Mouse (Mus musculus): Measurements from ENCODE around the gene Agxt. TPM values are rescaled to one million over a fixed set of nuclear protein-coding genes. Genes with fewer than 3 reads are reported as not detected.

Agxt gene
- polyA plus RNA-seq, 1 experiment = not detected

DNA sequence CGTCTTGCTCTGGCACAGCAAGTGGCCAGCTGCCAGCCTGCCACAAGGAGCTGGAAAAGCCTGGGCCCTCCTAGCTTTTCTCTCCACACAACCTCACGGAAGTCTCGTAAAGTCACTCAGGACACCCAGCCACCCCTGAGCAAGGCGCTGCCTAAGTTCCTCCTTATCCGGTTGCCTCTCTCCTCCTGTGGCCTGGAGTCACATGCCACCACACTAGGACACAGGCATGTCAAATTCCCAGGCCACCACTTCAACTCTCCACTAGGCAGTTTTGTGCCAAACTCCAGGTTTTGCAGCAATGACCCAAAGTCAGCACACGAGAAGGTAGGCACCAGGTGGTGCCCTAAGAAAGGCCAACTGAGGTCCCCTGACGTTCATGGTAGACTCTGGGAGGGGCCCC, 27.5 kb downstream of the Agxt start:
- Histone ChIP-seq H3ac (ENCODE audit: control insufficient read depth, insufficient read length) (no peak overlapping the region), H3K4me2 (ENCODE audit: low read depth) (no peak overlapping the region), H3K4me3 (no peak overlapping the region), H3K79me2 (ENCODE audit: control insufficient read depth, insufficient read depth) (no peaks in the 10 kb centered on the region), H3K27me3 (ENCODE audit: control insufficient read depth, insufficient read depth, insufficient read length) (no peaks in the 10 kb centered on the region), H3K36me3 (ENCODE audit: control insufficient read depth, insufficient read depth) (no peaks in the 10 kb centered on the region)
- TF ChIP-seq REST (IDR thresholded peaks at IDR 0.05; ENCODE audit: insufficient read depth, insufficient read length) (no peak), USF1 (IDR thresholded peaks at IDR 0.05; ENCODE audit: low read depth) (no peak), MYOG (IDR thresholded peaks at IDR 0.05; ENCODE audit: control insufficient read depth in 1 of 3, insufficient read depth in 1 of 3, insufficient read length in 2 of 3, low read depth in 2 of 3) (no peak), POLR2A (IDR thresholded peaks at IDR 0.05; ENCODE audit: insufficient read length, low read depth) (no peak), MYOD1 (IDR thresholded peaks at IDR 0.05; ENCODE audit: control insufficient read depth in 1 of 3, insufficient read length in 2 of 3, low read depth in 2 of 3) (no peak), MAX (IDR thresholded peaks at IDR 0.05; ENCODE audit: low read depth) (no peak), POLR2AphosphoS2 (IDR thresholded peaks at IDR 0.05; ENCODE audit: insufficient read length, low read depth) (no peak), E2F4 (IDR thresholded peaks at IDR 0.05; ENCODE audit: insufficient read depth) (no peak), CEBPB (IDR thresholded peaks at IDR 0.05; ENCODE audit: insufficient read depth, poor library complexity, severe bottlenecking) (no peak)

DNA sequence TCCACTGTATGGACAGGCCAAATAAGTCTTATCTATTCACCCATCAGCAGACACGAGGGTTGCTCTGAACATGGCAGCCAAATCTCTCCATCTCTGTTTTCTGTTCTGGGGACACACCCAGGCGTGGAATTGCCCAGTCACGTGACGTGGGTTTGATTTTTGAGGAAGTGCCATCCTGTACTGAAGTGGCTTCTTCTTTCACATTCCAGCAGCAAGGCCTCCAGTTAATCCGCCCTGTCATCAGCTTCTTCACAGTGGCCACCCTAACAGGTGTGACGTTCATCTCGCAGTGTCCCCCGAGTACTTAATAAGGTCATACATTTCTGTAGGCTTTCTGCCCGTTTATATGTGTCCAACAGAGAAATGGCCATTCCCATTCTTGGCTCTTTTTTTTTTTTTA, 30.4 kb downstream of the Agxt start:
- Histone ChIP-seq H3K27me3 (ENCODE audit: control insufficient read depth, insufficient read depth, insufficient read length) (no peaks in the 10 kb centered on the region), H3K79me2 (ENCODE audit: control insufficient read depth, insufficient read depth) (no peaks in the 10 kb centered on the region), H3K36me3 (ENCODE audit: control insufficient read depth, insufficient read depth) (no peaks in the 10 kb centered on the region), H3ac (ENCODE audit: control insufficient read depth, insufficient read length) (no peak overlapping the region), H3K4me3 (no peak overlapping the region), H3K4me2 (ENCODE audit: low read depth) (peak overlapping the region; percentile 0)
- no peak for TF ChIP-seq TCF3 (IDR thresholded peaks at IDR 0.05; ENCODE audit: insufficient read length, low read depth)
- peak in 2 of 3 experiments; percentile 62 to 90 for TF ChIP-seq MYOD1 (IDR thresholded peaks at IDR 0.05; ENCODE audit: control insufficient read depth in 1 of 3, insufficient read length in 2 of 3, low read depth in 2 of 3)
- peak; percentile 28 for TF ChIP-seq SRF (IDR thresholded peaks at IDR 0.05; ENCODE audit: control insufficient read depth, insufficient read length, low read depth)
- peak; percentile 91 for TF ChIP-seq USF1 (IDR thresholded peaks at IDR 0.05; ENCODE audit: low read depth)
- TF ChIP-seq MYOG (IDR thresholded peaks at IDR 0.05; ENCODE audit: control insufficient read depth in 1 of 3, insufficient read depth in 1 of 3, insufficient read length in 2 of 3, low read depth in 2 of 3) = peak in 2 of 3 experiments; percentile 36 to 61
- TF ChIP-seq TCF12 (IDR thresholded peaks at IDR 0.05; ENCODE audit: insufficient read depth, poor library complexity, severe bottlenecking) = peak; percentile 1

DNA sequence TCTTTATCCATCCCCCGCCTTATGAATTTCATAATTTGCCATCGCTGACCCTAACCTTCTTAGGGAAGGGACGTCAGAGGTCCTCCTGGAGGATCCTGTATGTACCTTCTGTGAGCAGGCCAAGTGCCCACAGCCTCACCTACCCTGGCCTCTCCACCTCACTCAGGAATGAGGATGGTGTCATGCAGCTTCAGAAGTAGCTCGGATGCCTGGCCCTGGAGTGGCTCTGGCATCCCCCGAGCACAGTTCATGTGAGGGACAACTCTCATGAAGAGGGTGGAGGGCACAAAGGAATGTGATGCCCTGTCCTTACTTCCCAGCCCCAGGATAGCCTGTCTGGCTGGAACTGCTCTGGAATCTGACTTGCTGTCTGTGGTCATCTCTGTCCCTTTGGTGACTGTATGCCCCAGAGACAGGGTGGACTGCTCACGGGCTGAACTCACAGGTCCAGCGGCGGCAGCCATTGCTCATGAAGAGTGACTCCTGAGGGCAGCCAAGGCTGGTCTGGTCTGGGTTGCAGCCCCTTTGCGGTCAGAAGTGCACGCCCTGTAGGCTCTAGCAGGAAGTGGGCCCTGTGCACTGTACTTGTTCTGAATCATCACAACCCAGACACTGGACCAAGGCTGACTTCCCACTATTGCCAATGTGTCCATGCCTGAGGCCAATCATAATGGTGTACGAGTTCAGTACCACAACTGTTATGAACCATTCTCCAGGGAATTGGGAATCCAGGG, 31.5 kb downstream of the Agxt start:
- Histone ChIP-seq H3ac (ENCODE audit: control insufficient read depth, insufficient read length) (no peak overlapping the region), H3K27me3 (ENCODE audit: control insufficient read depth, insufficient read depth, insufficient read length) (no peaks in the 10 kb centered on the region), H3K36me3 (ENCODE audit: control insufficient read depth, insufficient read depth) (no peaks in the 10 kb centered on the region), H3K4me3 (no peak overlapping the region), H3K79me2 (ENCODE audit: control insufficient read depth, insufficient read depth) (no peaks in the 10 kb centered on the region), H3K4me2 (ENCODE audit: low read depth) (peak overlapping the region; percentile 18)
- TF ChIP-seq TCF3 (IDR thresholded peaks at IDR 0.05; ENCODE audit: insufficient read length, low read depth) (no peak), CEBPB (IDR thresholded peaks at IDR 0.05; ENCODE audit: insufficient read depth, poor library complexity, severe bottlenecking) (no peak), MAX (IDR thresholded peaks at IDR 0.05; ENCODE audit: low read depth) (no peak), E2F4 (IDR thresholded peaks at IDR 0.05; ENCODE audit: insufficient read depth) (no peak), POLR2A (IDR thresholded peaks at IDR 0.05; ENCODE audit: insufficient read length, low read depth) (no peak), POLR2AphosphoS2 (IDR thresholded peaks at IDR 0.05; ENCODE audit: insufficient read length, low read depth) (no peak), MYOG (IDR thresholded peaks at IDR 0.05; ENCODE audit: control insufficient read depth in 1 of 3, insufficient read depth in 1 of 3, insufficient read length in 2 of 3, low read depth in 2 of 3) (no peak), USF1 (IDR thresholded peaks at IDR 0.05; ENCODE audit: low read depth) (no peak), REST (IDR thresholded peaks at IDR 0.05; ENCODE audit: insufficient read depth, insufficient read length) (no peak), MYOD1 (IDR thresholded peaks at IDR 0.05; ENCODE audit: control insufficient read depth in 1 of 3, insufficient read length in 2 of 3, low read depth in 2 of 3) (no peak), SRF (IDR thresholded peaks at IDR 0.05; ENCODE audit: control insufficient read depth, insufficient read length, low read depth) (no peak), TCF12 (IDR thresholded peaks at IDR 0.05; ENCODE audit: insufficient read depth, poor library complexity, severe bottlenecking) (no peak)

DNA sequence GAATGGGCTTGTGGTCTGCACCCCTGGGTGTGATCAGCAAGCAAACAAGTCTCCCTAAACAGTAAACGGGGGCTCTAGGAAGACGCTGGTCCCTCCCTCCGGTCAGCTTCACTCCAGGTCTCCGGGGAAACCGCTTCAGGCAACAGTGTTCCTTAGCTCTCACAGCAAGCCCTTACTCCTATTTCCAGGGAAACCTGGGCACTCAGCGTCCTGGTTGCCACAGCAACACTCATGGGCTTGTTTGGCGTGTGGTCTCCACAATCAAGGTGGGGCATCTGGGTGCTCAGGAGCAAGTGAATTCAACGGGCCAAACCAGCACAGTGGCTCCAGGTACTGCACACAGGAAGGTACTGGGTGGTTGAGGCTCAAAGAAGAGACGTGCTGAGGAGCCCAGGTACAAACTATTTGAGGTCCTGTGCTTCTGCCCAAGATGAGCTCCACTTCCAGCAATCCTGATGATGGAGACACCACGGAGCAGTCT, 33.3 kb downstream of the Agxt start, which contains the start of gene Crocc2:
TSS of gene Crocc2 (plus strand) at position 431 of the 481 bp plus-strand sequence.
- Histone ChIP-seq H3K27me3 (ENCODE audit: control insufficient read depth, insufficient read depth, insufficient read length) (no peaks in the 10 kb centered on the region), H3K36me3 (ENCODE audit: control insufficient read depth, insufficient read depth) (no peaks in the 10 kb centered on the region), H3K4me3 (no peak within 1 kb of the TSS), H3K79me2 (ENCODE audit: control insufficient read depth, insufficient read depth) (no peaks in the 10 kb centered on the region), H3K4me2 (ENCODE audit: low read depth) (no peak within 1 kb of the TSS), H3ac (ENCODE audit: control insufficient read depth, insufficient read length) (no peak within 1 kb of the TSS)
- TF ChIP-seq POLR2AphosphoS2 (IDR thresholded peaks at IDR 0.05; ENCODE audit: insufficient read length, low read depth) = no peak
- TF ChIP-seq USF1 (IDR thresholded peaks at IDR 0.05; ENCODE audit: low read depth) = no peak
- no peak for TF ChIP-seq MYOG (IDR thresholded peaks at IDR 0.05; ENCODE audit: control insufficient read depth in 1 of 3, insufficient read depth in 1 of 3, insufficient read length in 2 of 3, low read depth in 2 of 3)
- TF ChIP-seq TCF3 (IDR thresholded peaks at IDR 0.05; ENCODE audit: insufficient read length, low read depth) = no peak
- TF ChIP-seq TCF12 (IDR thresholded peaks at IDR 0.05; ENCODE audit: insufficient read depth, poor library complexity, severe bottlenecking) = no peak
- TF ChIP-seq REST (IDR thresholded peaks at IDR 0.05; ENCODE audit: insufficient read depth, insufficient read length) = no peak
- no peak for TF ChIP-seq SRF (IDR thresholded peaks at IDR 0.05; ENCODE audit: control insufficient read depth, insufficient read length, low read depth)
- no peak for TF ChIP-seq CEBPB (IDR thresholded peaks at IDR 0.05; ENCODE audit: insufficient read depth, poor library complexity, severe bottlenecking)
- no peak for TF ChIP-seq E2F4 (IDR thresholded peaks at IDR 0.05; ENCODE audit: insufficient read depth)
- no peak for TF ChIP-seq POLR2A (IDR thresholded peaks at IDR 0.05; ENCODE audit: insufficient read length, low read depth)
- TF ChIP-seq MAX (IDR thresholded peaks at IDR 0.05; ENCODE audit: low read depth) = no peak
- TF ChIP-seq MYOD1 (IDR thresholded peaks at IDR 0.05; ENCODE audit: control insufficient read depth in 1 of 3, insufficient read length in 2 of 3, low read depth in 2 of 3) = no peak
